Mouse (Mus musculus) G1E (cell line): ENCODE measurements around the gene Nebl.

Experiments used
- CTCF ChIP-seq: IDR thresholded peaks from 2 replicates; pipeline ENCODE4 v1.5.1; 2012; ENCODE audit warnings: low read depth, low read length, inconsistent platforms, mixed read lengths
- GATA1 ChIP-seq: IDR thresholded peaks from 2 replicates; pipeline ENCODE4 v1.6.1; 2012; ENCODE audit warnings: borderline replicate concordance, low read length, inconsistent platforms, mixed read lengths
- GATA2 ChIP-seq: IDR thresholded peaks from 2 replicates; pipeline ENCODE4 v1.6.1; 2012; ENCODE audit warnings: low read depth, low read length, inconsistent platforms, borderline replicate concordance
- POLR2AphosphoS5 ChIP-seq: IDR thresholded peaks from 2 replicates; pipeline ENCODE4 v1.6.1; 2012; ENCODE audit warnings: low read depth, low read length, inconsistent platforms; ENCODE audit not compliant: insufficient replicate concordance
- TAL1 ChIP-seq: conservative IDR thresholded peaks from 2 replicates; pipeline ENCODE4 v1.6.1; 2012; ENCODE audit warnings: low read depth, low read length, inconsistent platforms, mixed read lengths

GRCm38 (mm10) chr2:17724405-17724804 lies 6.9 kb downstream of the Nebl start:
- no peak for TF ChIP-seq TAL1
- no peak for TF ChIP-seq POLR2AphosphoS5
- no peak for TF ChIP-seq GATA1
- TF ChIP-seq CTCF, result no peak
- no peak for TF ChIP-seq GATA2
